Mouse (Mus musculus) heart, postnatal 0 days (tissue): Measurements from ENCODE around the gene Slc8a3. TPM values are rescaled to one million over a fixed set of nuclear protein-coding genes. Genes with fewer than 3 reads are reported as not detected.

Experiments
- ATAC-seq: fragments of 200-750 bp; cut with Nextera tagmentation; 2 replicates; pipeline ENCODE4 v1.8.0; 2017; ENCODE audit warnings: low read depth, moderate number of reproducible peaks, moderate library complexity; ENCODE audit not compliant: insufficient read depth
- DNase-seq: peaks from one replicate; pipeline ENCODE4 v3.0.0-alpha.2; 2016; ENCODE audit warnings: low spot score
- H3K27ac ChIP-seq: fragments of 300-500 bp; sonication (generic); 2 replicates; pipeline ENCODE4 v1.5.1; 2014; ENCODE audit warnings: low read depth, mild to moderate bottlenecking
- H3K27me3 ChIP-seq: fragments of 300-500 bp; sonication (generic); 2 replicates; pipeline ENCODE4 v1.6.1; 2014; ENCODE audit warnings: low read length, mixed read lengths; ENCODE audit not compliant: control insufficient read depth, insufficient read depth
- H3K36me3 ChIP-seq: fragments of 300-500 bp; sonication (generic); replicated peaks from 2 replicates; pipeline ENCODE4 v1.6.1; 2014; ENCODE audit warnings: low read length, mixed read lengths; ENCODE audit not compliant: control insufficient read depth, insufficient read depth
- H3K4me1 ChIP-seq: fragments of 300-500 bp; sonication (generic); 2 replicates; pipeline ENCODE4 v1.6.1; 2014; ENCODE audit warnings: antibody characterized with exemption; ENCODE audit not compliant: control insufficient read depth, insufficient read depth
- H3K4me2 ChIP-seq: fragments of 300-500 bp; sonication (generic); 2 replicates; pipeline ENCODE4 v1.6.1; 2014; ENCODE audit warnings: low read depth, mild to moderate bottlenecking, low read length, moderate library complexity
- H3K4me3 ChIP-seq: fragments of 300-500 bp; sonication (generic); 2 replicates; pipeline ENCODE4 v1.5.1; 2014; ENCODE audit warnings: low read depth, low read length
- H3K9ac ChIP-seq: fragments of 300-500 bp; sonication (generic); replicated peaks from 2 replicates; pipeline ENCODE4 v1.6.1; 2014; ENCODE audit warnings: low read depth, low read length, mixed read lengths
- H3K9me3 ChIP-seq: fragments of 300-500 bp; sonication (generic); replicated peaks from 2 replicates; pipeline ENCODE4 v1.6.1; 2016; ENCODE audit warnings: low read length; ENCODE audit not compliant: control insufficient read depth
- CTCF ChIP-seq: IDR thresholded peaks from 2 replicates; pipeline ENCODE4 v1.5.1; 2016; ENCODE audit warnings: antibody characterized with exemption, control low read depth, low read depth
- EP300 ChIP-seq: IDR thresholded peaks from 2 replicates; pipeline ENCODE4 v1.6.1; 2016; ENCODE audit warnings: antibody characterized with exemption, low read depth
- WGBS: fragments of 180-500 bp; shearing (Covaris S2); extraction: QIAGEN DNeasy Blood & Tissue Kit; methylation state at CpG from one replicate; pipeline ENCODE4 v1.1.7; 2014; 5-methylcytosine and 5-hydroxymethylcytosine counted together
- polyA plus RNA-seq: library from polyadenylated mRNA; unstranded; fragments of >200 nt; fragmentation: Nextera tagmentation; extraction: Ambion mirVana; gene quantifications from 2 replicates; pipeline ENCODE4 v1.2.1, GENCODE M21; 2015
- total RNA-seq: library from RNA; depleted of rRNA; stranded (reverse); fragments of >200 nt; gene quantifications from 2 replicates; pipeline ENCODE4 v1.2.3, GENCODE M21; 2014; ENCODE audit warnings: low replicate concordance

Gene Slc8a3
- total and polyA plus RNA-seq, 2 experiments from 2014 or later: 0.15 TPM; not detected in 1

DNA sequence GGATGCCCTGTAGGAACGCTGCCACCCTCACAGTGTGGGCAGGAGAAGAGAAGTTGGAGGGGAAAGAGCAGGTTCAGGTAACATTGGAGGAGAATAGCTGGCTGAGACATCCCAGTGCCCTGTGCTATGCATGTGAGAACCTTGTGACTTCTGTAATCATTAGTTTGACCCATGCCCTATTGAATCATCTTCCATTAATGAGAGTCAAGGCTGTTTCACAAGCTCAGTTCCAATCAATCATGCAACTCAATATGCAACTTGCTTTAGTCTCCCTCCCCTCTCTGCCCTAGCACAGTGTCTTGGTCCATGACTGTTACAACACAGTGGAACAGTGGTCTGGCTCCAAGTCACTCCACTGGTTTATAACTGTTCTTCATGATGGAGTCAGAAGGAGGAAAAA is 143.3 kb downstream of the Slc8a3 start:
- H3K27ac ChIP-seq: no peak overlapping the region
- no peak overlapping the region for H3K9ac ChIP-seq
- H3K36me3 ChIP-seq: no peaks in the 10 kb centered on the region
- no peak overlapping the region for H3K4me2 ChIP-seq
- no peak for ATAC-seq
- 71% methylated on average over 1 of the region's 1 CpGs for WGBS
- no peak for DNase-seq
- H3K4me3 ChIP-seq: no peak overlapping the region
- TF ChIP-seq CTCF (no peak), EP300 (no peak)
- no peaks in the 10 kb centered on the region for H3K4me1 ChIP-seq
- no peaks in the 10 kb centered on the region for H3K9me3 ChIP-seq
- no peaks in the 10 kb centered on the region for H3K27me3 ChIP-seq

DNA sequence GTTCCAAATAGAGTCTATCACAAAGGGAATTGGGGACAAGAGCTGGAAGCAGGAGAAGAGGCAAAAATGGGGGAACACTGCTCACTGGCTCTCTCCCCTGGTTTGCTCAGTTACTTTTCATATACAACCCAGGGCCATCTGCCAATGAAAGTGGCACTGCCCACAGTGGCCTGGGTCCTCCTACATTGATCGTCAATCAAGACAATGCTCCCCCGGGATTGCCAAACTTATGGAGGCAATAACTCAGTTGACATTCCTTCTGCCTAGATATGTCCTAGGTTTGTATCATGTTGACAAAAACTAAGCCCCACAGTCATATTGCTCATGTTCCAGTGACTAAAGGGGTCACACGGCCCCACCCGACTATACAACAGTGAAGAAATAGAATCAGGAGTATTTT is 144.0 kb downstream of the Slc8a3 start:
- WGBS: 81% methylated on average over 4 of the region's 4 CpGs
- no peak overlapping the region for H3K9ac ChIP-seq
- no peaks in the 10 kb centered on the region for H3K36me3 ChIP-seq
- TF ChIP-seq EP300 (no peak), CTCF (no peak)
- H3K27me3 ChIP-seq: no peaks in the 10 kb centered on the region
- ATAC-seq (no peak), DNase-seq (no peak)
- no peaks in the 10 kb centered on the region for H3K4me1 ChIP-seq
- H3K27ac ChIP-seq: no peak overlapping the region
- no peak overlapping the region for H3K4me2 ChIP-seq
- H3K9me3 ChIP-seq: no peaks in the 10 kb centered on the region
- H3K4me3 ChIP-seq: no peak overlapping the region

DNA sequence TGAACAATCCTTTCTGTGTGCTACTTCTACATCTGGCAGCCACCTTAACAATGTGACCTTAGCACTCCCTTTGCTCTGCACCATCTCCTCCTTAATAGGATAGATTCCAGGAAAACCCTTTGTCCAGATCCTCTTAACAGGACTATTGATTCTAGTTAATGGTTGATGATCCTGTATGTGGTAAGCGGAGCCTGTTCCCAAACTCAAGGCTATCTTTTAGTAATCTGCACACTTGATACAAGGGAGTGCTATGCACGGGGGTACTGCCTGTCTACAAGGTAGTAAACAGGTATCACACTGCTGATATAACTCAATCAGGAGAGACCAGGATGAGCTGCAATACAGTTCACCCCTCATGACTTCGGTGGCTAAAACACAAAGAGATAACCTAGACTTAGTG is 144.6 kb downstream of the Slc8a3 start:
- Histone ChIP-seq H3K4me1 (no peaks in the 10 kb centered on the region), H3K36me3 (no peaks in the 10 kb centered on the region), H3K9me3 (no peaks in the 10 kb centered on the region), H3K4me3 (no peak overlapping the region), H3K4me2 (no peak overlapping the region), H3K27me3 (no peaks in the 10 kb centered on the region), H3K9ac (no peak overlapping the region), H3K27ac (no peak overlapping the region)
- WGBS: 66% methylated on average over 3 of the region's 3 CpGs
- TF ChIP-seq CTCF (no peak), EP300 (no peak)
- no peak for ATAC-seq
- no peak for DNase-seq

DNA sequence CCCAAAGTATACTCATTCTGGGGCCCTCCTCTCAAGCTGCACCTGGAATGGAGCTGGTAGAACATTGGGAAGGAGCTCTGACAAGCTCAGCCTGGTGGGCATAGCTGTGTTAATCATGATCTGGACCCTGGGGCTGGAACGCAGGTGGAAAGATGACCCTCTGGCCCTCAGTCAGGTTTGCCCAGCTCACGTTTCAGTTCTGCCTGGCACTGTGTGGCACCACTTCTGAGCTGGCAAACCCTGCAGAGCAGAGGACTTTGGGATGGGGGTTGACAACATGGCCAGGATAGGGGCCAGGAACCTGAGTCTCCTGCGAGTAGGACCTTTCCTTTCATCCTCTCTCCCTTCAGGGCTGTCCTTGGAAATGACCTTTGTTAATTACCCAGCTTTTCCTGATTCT is 146.3 kb downstream of the Slc8a3 start:
- Histone ChIP-seq H3K27me3 (no peaks in the 10 kb centered on the region), H3K4me1 (no peaks in the 10 kb centered on the region), H3K9ac (no peak overlapping the region), H3K4me2 (no peak overlapping the region), H3K4me3 (no peak overlapping the region), H3K36me3 (no peaks in the 10 kb centered on the region), H3K27ac (no peak overlapping the region), H3K9me3 (no peaks in the 10 kb centered on the region)
- ATAC-seq: no peak
- TF ChIP-seq CTCF (no peak), EP300 (no peak)
- no peak for DNase-seq
- WGBS: 68% methylated on average over 3 of the region's 3 CpGs

DNA sequence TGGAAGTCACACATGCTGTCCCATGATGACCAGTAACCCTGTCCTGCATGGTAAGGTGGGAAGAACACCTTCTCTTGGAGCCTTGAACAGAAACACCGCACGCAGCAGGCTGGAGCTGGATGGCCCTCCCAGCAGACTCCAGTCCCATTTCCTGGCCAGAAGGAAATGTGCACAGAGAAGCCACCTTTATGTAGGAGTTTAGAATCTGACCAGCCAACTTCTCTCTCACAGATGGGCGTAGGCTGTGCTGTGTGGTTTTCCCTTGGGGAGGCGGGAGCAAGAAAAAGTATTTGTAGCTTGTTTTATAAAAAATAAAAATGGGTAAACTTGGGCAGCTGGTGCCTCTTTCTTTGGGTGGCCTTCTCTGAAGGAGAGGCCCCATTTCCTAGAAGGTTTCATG is 146.9 kb downstream of the Slc8a3 start:
- ATAC-seq (no peak), DNase-seq (no peak)
- Histone ChIP-seq H3K4me3 (no peak overlapping the region), H3K27me3 (no peaks in the 10 kb centered on the region), H3K27ac (no peak overlapping the region), H3K4me1 (no peaks in the 10 kb centered on the region), H3K9ac (no peak overlapping the region), H3K4me2 (no peak overlapping the region), H3K36me3 (no peaks in the 10 kb centered on the region), H3K9me3 (no peaks in the 10 kb centered on the region)
- WGBS: 89% methylated on average over 4 of the region's 4 CpGs
- TF ChIP-seq EP300: no peak
- no peak for TF ChIP-seq CTCF

DNA sequence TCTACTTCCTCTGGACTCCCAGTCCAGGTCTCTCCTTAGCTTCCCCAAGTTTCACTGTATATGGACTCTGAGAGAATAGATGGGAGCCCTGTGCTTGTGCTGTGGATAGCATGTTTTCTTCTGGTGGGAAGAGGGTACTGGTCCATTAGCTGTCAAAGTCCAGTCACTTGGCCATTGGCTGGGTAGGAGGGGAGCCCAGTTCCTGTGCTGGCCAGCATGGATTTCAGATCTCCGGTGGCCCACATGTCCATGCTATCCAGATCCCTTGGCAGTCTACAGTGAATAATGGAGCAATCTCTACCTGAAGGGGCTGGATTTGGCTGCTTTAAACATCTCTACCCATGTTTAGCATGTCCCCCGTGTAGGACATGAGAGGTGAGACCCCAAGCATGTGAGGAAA is 148.0 kb downstream of the Slc8a3 start:
- Histone ChIP-seq H3K4me3 (no peak overlapping the region), H3K27me3 (no peaks in the 10 kb centered on the region), H3K9me3 (no peaks in the 10 kb centered on the region), H3K4me1 (no peaks in the 10 kb centered on the region), H3K27ac (no peak overlapping the region), H3K4me2 (no peak overlapping the region), H3K9ac (no peak overlapping the region), H3K36me3 (no peaks in the 10 kb centered on the region)
- DNase-seq (no peak), ATAC-seq (no peak)
- 78% methylated on average over 2 of the region's 2 CpGs for WGBS
- TF ChIP-seq EP300: no peak
- no peak for TF ChIP-seq CTCF
